Mouse (Mus musculus) lung, postnatal 14 days (tissue): ENCODE data around the gene Smarce1.

Experiments
- DNase-seq: peaks from one replicate; pipeline ENCODE4 v3.0.0; 2021

Gene Smarce1

GRCm38 (mm10) chr11:99167576-99167975, 63.2 kb downstream of the Smarce1 start:
- no peak for DNase-seq

- no peak for DNase-seq
Measured at GRCm38 (mm10) chr11:99166241-99166640, 64.6 kb downstream of the Smarce1 start.

DNA sequence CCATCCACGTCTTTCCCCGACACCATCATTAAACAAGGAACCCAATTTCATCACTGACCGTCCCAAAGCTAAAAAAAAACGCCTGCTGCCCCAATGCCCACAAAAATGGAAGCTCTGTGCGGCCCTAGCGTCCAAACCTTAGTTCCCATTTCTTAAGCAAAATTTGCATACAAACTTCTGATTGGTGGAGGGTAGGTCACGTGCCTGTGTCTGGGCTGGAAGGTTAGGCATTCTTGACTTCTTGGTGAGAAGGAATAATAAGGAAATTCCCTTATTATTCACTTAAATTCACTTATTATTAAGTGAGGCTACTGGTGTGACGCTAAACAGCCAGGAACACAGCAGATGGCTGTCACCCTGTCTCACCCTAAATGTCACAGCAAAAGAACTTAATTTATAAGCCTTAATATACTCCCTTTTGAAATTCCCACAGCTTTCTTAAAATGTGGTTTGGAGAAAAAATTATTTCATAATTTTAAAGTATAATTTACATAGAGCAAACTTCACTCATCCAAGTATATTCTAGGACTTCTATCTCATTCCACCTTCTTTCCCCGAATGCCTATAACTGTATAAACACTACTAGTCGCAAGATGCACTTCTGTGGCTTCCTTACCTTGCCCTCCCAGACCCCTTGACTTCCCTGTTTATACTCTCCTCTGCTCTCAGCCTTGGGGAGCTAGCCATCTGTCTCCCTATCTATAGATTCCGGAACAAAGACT, 65.6 kb downstream of the Smarce1 start:
- no peak for DNase-seq

DNA sequence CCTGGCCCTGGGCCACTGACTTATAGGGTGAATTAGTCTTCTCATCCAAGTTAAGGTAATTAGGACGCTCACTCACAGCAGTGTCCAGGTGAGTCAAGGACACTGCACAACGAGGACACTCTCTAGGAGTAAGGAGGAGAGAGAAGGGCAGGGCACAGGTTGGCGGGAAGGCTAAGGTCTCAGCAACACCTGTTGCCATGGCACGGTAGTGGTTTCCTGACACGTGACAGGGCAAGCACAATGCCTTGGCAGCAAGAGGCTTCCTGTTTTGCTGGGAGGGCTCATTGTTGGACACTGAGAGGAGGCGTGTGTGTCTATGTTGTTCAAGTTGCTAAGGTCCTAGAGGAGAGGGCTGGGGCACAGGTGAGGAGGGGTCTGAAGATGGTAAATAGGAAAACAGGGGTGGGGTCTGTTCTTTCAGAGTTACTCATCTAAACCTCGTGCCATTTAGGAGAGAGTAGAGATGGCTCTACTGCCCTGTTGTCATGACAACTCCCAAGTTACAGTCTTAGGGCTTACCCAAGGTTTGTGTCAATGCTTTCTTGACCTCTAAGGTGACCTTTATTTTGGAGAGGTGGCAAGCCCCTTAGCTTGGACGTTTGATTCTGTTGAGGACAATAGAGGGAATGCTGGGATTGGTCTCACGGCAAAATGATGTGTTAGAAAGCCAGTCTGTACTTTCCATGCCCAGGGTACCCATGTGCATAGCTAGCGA, 67.7 kb downstream of the Smarce1 start:
- DNase-seq: peak; percentile 34

GRCm38 (mm10) chr11:99161648-99162047, 69.2 kb downstream of the Smarce1 start:
- no peak for DNase-seq

DNA sequence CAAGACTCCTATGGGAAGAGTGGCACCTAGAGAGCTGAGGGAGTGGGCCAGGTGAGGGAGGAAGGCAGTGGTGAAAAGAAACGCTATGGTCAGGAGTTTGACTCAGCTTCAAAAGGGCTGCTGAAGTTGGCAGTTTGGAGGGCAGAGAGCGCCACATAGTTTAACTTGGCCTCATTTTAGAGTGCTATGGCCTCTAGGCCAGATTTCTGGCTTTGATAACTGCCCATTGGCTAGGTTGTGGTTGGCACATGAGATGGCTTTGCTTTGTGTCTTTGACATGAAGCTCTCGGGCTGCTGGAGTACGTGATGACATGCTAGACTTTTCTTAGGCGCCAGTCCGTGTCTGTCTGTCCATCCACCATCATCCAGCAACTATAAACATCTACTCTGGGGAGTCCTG, 70.6 kb downstream of the Smarce1 start:
- DNase-seq: no peak
